Mouse (Mus musculus): Measurements from ENCODE around the gene Akap8l. TPM values are rescaled to one million over a fixed set of nuclear protein-coding genes. Genes with fewer than 3 reads are reported as not detected.

The Akap8l gene
- polyA plus RNA-seq, 1 experiment from 2014 or later: 82.0 TPM

GRCm38 (mm10) chr17:32335869-32336268, 14.5 kb downstream of the Akap8l start:
- H3K4me3 ChIP-seq (ENCODE audit: low read depth, low read length): no peak overlapping the region
- 80% methylated on average over 2 of the region's 2 CpGs for WGBS
- H3K9me3 ChIP-seq (ENCODE audit: low read depth, low read length): no peaks in the 10 kb centered on the region
- peaks cover 76% of the 10 kb centered on the region for H3K36me3 ChIP-seq (ENCODE audit: insufficient read depth)
- H3K9ac ChIP-seq: no peak overlapping the region
- no peak for TF ChIP-seq CTCF (IDR thresholded peaks at IDR 0.05; ENCODE audit: low read depth)
- no peak for DNase-seq
- H3K4me2 ChIP-seq: no peak overlapping the region
- H3K27me3 ChIP-seq (ENCODE audit: insufficient read depth, low read length): no peaks in the 10 kb centered on the region
- H3K4me1 ChIP-seq (ENCODE audit: insufficient read depth): no peaks in the 10 kb centered on the region
- no peak overlapping the region for H3K27ac ChIP-seq (ENCODE audit: low read depth)
- no peak for ATAC-seq (ENCODE audit: insufficient read depth)

GRCm38 (mm10) chr17:32334921-32335320, 15.5 kb downstream of the Akap8l start:
- Histone ChIP-seq H3K4me2 (no peak overlapping the region), H3K4me3 (ENCODE audit: low read depth, low read length) (no peak overlapping the region), H3K27me3 (ENCODE audit: insufficient read depth, low read length) (no peaks in the 10 kb centered on the region), H3K9me3 (ENCODE audit: low read depth, low read length) (no peaks in the 10 kb centered on the region), H3K27ac (ENCODE audit: low read depth) (no peak overlapping the region), H3K36me3 (ENCODE audit: insufficient read depth) (peaks cover 82% of the 10 kb centered on the region), H3K9ac (no peak overlapping the region), H3K4me1 (ENCODE audit: insufficient read depth) (no peaks in the 10 kb centered on the region)
- DNase-seq (no peak), ATAC-seq (ENCODE audit: insufficient read depth) (no peak)
- TF ChIP-seq CTCF (IDR thresholded peaks at IDR 0.05; ENCODE audit: low read depth): no peak
- 94% methylated on average over 12 of the region's 12 CpGs for WGBS

- no peaks in the 10 kb centered on the region for H3K9me3 ChIP-seq (ENCODE audit: low read depth, low read length)
- 70% methylated on average over 31 of the region's 31 CpGs for WGBS
- H3K9ac ChIP-seq: no peak overlapping the region
- H3K4me3 ChIP-seq (ENCODE audit: low read depth, low read length): no peak overlapping the region
- 0 out of 2 replicates have a peak, but pooled peaks have one; percentile 11 for ATAC-seq (ENCODE audit: insufficient read depth)
- H3K4me2 ChIP-seq: no peak overlapping the region
- no peaks in the 10 kb centered on the region for H3K27me3 ChIP-seq (ENCODE audit: insufficient read depth, low read length)
- no peaks in the 10 kb centered on the region for H3K4me1 ChIP-seq (ENCODE audit: insufficient read depth)
- no peak for DNase-seq
- no peak overlapping the region for H3K27ac ChIP-seq (ENCODE audit: low read depth)
- H3K36me3 ChIP-seq (ENCODE audit: insufficient read depth): peaks cover 84% of the 10 kb centered on the region
- TF ChIP-seq CTCF (IDR thresholded peaks at IDR 0.05; ENCODE audit: low read depth): no peak
These were observed 16.6 kb downstream of the Akap8l start for GRCm38 (mm10) chr17:32333675-32334303.

GRCm38 (mm10) chr17:32327501-32327900, 22.9 kb downstream of the Akap8l start:
- peaks cover 77% of the 10 kb centered on the region for H3K36me3 ChIP-seq (ENCODE audit: insufficient read depth)
- H3K9ac ChIP-seq: no peak overlapping the region
- no peak overlapping the region for H3K4me2 ChIP-seq
- no peak overlapping the region for H3K27ac ChIP-seq (ENCODE audit: low read depth)
- no peak for TF ChIP-seq CTCF (IDR thresholded peaks at IDR 0.05; ENCODE audit: low read depth)
- H3K4me1 ChIP-seq (ENCODE audit: insufficient read depth): no peaks in the 10 kb centered on the region
- ATAC-seq (ENCODE audit: insufficient read depth): no peak
- no peaks in the 10 kb centered on the region for H3K27me3 ChIP-seq (ENCODE audit: insufficient read depth, low read length)
- H3K9me3 ChIP-seq (ENCODE audit: low read depth, low read length): no peaks in the 10 kb centered on the region
- no peak overlapping the region for H3K4me3 ChIP-seq (ENCODE audit: low read depth, low read length)
- DNase-seq: no peak

- Histone ChIP-seq H3K9ac (no peak overlapping the region), H3K27me3 (ENCODE audit: insufficient read depth, low read length) (no peaks in the 10 kb centered on the region), H3K4me3 (ENCODE audit: low read depth, low read length) (no peak overlapping the region), H3K9me3 (ENCODE audit: low read depth, low read length) (no peaks in the 10 kb centered on the region), H3K4me2 (no peak overlapping the region), H3K4me1 (ENCODE audit: insufficient read depth) (peaks cover 3% of the 10 kb centered on the region), H3K36me3 (ENCODE audit: insufficient read depth) (peaks cover 49% of the 10 kb centered on the region), H3K27ac (ENCODE audit: low read depth) (no peak overlapping the region)
- DNase-seq (no peak), ATAC-seq (ENCODE audit: insufficient read depth) (no peak)
- WGBS: 86% methylated on average over 1 of the region's 1 CpGs
- no peak for TF ChIP-seq CTCF (IDR thresholded peaks at IDR 0.05; ENCODE audit: low read depth)
These were observed 27.6 kb downstream of the Akap8l start for GRCm38 (mm10) chr17:32322809-32323208.

GRCm38 (mm10) chr17:32321836-32322235, 28.6 kb downstream of the Akap8l start:
- 8% methylated on average over 6 of the region's 6 CpGs for WGBS
- no peak for TF ChIP-seq CTCF (IDR thresholded peaks at IDR 0.05; ENCODE audit: low read depth)
- DNase-seq: no peak
- peak overlapping the region; percentile 74 for H3K9ac ChIP-seq
- no peaks in the 10 kb centered on the region for H3K27me3 ChIP-seq (ENCODE audit: insufficient read depth, low read length)
- peak overlapping the region; percentile 97 for H3K27ac ChIP-seq (ENCODE audit: low read depth)
- H3K36me3 ChIP-seq (ENCODE audit: insufficient read depth): peaks cover 53% of the 10 kb centered on the region
- H3K4me2 ChIP-seq: peak overlapping the region; percentile 95
- ATAC-seq (ENCODE audit: insufficient read depth): no peak
- H3K9me3 ChIP-seq (ENCODE audit: low read depth, low read length): no peaks in the 10 kb centered on the region
- peak overlapping the region; percentile 96 for H3K4me3 ChIP-seq (ENCODE audit: low read depth, low read length)
- peaks cover 3% of the 10 kb centered on the region for H3K4me1 ChIP-seq (ENCODE audit: insufficient read depth)

DNA sequence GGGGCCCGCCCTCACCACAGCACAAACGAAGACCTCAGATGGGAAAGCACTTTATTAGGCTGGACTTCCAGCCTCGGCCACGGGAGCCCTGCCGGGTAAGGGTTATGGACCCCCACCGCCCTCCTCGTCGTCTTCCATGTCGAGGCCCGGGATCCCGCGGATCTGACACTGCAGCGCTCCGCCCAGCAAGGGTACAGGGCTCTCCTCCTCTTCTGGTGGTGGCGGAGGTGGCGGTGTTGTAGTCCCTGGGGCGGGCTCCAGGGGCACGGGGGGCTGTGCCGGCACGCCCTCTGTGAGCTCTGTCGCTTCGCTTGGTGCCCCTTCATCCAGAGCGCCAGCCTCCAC, 29.0 kb downstream of the Akap8l start:
- Histone ChIP-seq H3K4me1 (ENCODE audit: insufficient read depth) (peaks cover 3% of the 10 kb centered on the region), H3K9me3 (ENCODE audit: low read depth, low read length) (no peaks in the 10 kb centered on the region), H3K27ac (ENCODE audit: low read depth) (peak overlapping the region; percentile 97), H3K9ac (peak overlapping the region; percentile 74), H3K4me2 (peak overlapping the region; percentile 95), H3K27me3 (ENCODE audit: insufficient read depth, low read length) (no peaks in the 10 kb centered on the region), H3K36me3 (ENCODE audit: insufficient read depth) (peaks cover 53% of the 10 kb centered on the region), H3K4me3 (ENCODE audit: low read depth, low read length) (peak overlapping the region; percentile 96)
- WGBS: under 1% methylated on average over 23 of the region's 23 CpGs
- no peak for DNase-seq
- TF ChIP-seq CTCF (IDR thresholded peaks at IDR 0.05; ENCODE audit: low read depth): peak; percentile 50; the same call in 1 of the 2 replicates
- ATAC-seq (ENCODE audit: insufficient read depth): peak; percentile 76
